Mouse (Mus musculus): ENCODE results near the gene Atp5g3.

- TF ChIP-seq CTCF (IDR thresholded peaks at IDR 0.05; ENCODE audit: borderline replicate concordance, insufficient read depth, low read length) (no peak), POLR2A (IDR thresholded peaks at IDR 0.05; ENCODE audit: low read depth, low read length) (no peak)
Measured at GRCm38 (mm10) chr2:73925089-73925488, 14.0 kb upstream of the Atp5g3 start.

Data from embryonic fibroblast, embryonic 13.5 days (primary cell).